Mouse (Mus musculus): ENCODE results near the gene Nr2f2. TPM values are rescaled to one million over a fixed set of nuclear protein-coding genes. Genes with fewer than 3 reads are reported as not detected.

Gene Nr2f2
- polyA plus RNA-seq, 1 experiment from 2014 or later = 120 TPM

DNA sequence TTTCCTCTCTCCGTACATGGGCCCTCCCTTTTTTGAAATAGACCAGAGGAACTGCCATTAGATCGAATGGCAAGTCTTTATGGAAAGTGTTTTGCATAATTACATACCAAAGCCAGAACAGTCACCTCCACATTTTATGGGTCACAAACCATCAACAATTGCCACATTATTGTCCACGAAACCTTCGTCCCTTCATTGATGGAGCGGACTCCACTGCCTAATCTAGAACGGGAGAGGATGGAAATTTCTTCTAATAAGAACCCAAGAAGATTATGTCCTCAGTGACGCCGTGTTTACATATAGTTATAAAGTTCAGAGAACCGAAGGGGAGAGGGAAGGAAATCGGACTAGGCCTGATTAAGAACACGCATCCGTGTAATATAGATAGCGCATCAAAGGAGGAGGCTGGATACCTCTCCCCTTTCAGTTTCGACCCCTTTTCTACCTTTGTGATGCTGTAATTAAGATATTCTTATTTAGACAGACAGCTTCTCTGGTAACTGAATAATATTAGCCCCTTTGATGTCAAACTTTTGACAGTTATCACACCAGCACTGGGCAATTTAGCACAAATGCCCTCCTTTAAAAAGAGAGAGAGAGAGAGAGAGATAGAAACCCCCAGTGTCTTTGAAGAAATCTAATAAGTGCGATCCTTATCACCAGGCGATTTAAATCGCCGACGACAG lies 36.9 kb downstream of the Nr2f2 start:
- Histone ChIP-seq H3K36me3 (ENCODE audit: control insufficient read depth, insufficient read depth, low read length) (no peaks in the 10 kb centered on the region), H3K27ac (ENCODE audit: low read depth, low read length) (peak overlapping the region; percentile 42; the same call in 1 of the 2 replicates), H3K4me3 (ENCODE audit: low read depth, low read length) (peak overlapping the region; percentile 12; the same call in 1 of the 2 replicates), H3K4me1 (replicated peaks; ENCODE audit: control insufficient read depth, insufficient read depth, low read length) (peaks cover 26% of the 10 kb centered on the region), H3K27me3 (ENCODE audit: control insufficient read depth, insufficient read depth, low read length) (peaks cover 63% of the 10 kb centered on the region), H3K4me2 (replicated peaks; ENCODE audit: low read depth, low read length) (peak overlapping the region; percentile 32), H3K9ac (ENCODE audit: low read depth, low read length) (peak overlapping the region; percentile 50), H3K9me3 (ENCODE audit: control insufficient read depth, low read length) (no peaks in the 10 kb centered on the region)
- ATAC-seq (ENCODE audit: low FRiP score) = no peak
- WGBS = 4% methylated on average over 19 of the region's 19 CpGs
- DNase-seq (ENCODE audit: low spot score) = peak; percentile 76

DNA sequence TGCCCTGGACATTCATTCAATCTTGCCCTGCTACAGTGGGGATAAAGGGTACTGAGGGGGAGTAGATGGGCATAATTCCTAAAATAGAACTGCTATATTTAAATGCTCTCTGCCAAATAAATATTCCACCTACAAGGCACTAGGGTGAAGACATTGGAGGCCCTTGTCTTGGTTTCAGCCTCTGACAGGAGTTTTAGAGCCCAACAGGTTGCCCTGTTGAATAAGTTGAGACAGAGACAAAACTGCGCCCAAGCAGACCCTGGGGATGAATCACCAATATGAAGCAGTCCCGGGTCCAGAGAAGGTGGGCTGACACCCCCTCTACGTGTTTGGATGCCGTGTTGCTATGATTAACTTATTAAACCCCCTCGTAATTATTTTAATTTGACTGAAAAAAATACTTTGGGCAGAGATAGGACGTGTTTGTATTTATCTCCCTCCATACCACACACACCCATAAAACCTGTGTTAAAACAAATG lies 37.5 kb downstream of the Nr2f2 start:
- peaks cover 26% of the 10 kb centered on the region for H3K4me1 ChIP-seq (replicated peaks; ENCODE audit: control insufficient read depth, insufficient read depth, low read length)
- DNase-seq (ENCODE audit: low spot score) = peak; percentile 49
- WGBS = 5% methylated on average over 6 of the region's 6 CpGs
- H3K36me3 ChIP-seq (ENCODE audit: control insufficient read depth, insufficient read depth, low read length) = no peaks in the 10 kb centered on the region
- peaks cover 67% of the 10 kb centered on the region for H3K27me3 ChIP-seq (ENCODE audit: control insufficient read depth, insufficient read depth, low read length)
- no peak overlapping the region for H3K9ac ChIP-seq (ENCODE audit: low read depth, low read length)
- H3K4me3 ChIP-seq (ENCODE audit: low read depth, low read length) = no peak overlapping the region
- ATAC-seq (ENCODE audit: low FRiP score) = no peak
- no peaks in the 10 kb centered on the region for H3K9me3 ChIP-seq (ENCODE audit: control insufficient read depth, low read length)
- H3K4me2 ChIP-seq (replicated peaks; ENCODE audit: low read depth, low read length) = 0 out of 2 replicates have a peak overlapping the region, but pooled peaks have one; percentile 0
- H3K27ac ChIP-seq (ENCODE audit: low read depth, low read length) = no peak overlapping the region

DNA sequence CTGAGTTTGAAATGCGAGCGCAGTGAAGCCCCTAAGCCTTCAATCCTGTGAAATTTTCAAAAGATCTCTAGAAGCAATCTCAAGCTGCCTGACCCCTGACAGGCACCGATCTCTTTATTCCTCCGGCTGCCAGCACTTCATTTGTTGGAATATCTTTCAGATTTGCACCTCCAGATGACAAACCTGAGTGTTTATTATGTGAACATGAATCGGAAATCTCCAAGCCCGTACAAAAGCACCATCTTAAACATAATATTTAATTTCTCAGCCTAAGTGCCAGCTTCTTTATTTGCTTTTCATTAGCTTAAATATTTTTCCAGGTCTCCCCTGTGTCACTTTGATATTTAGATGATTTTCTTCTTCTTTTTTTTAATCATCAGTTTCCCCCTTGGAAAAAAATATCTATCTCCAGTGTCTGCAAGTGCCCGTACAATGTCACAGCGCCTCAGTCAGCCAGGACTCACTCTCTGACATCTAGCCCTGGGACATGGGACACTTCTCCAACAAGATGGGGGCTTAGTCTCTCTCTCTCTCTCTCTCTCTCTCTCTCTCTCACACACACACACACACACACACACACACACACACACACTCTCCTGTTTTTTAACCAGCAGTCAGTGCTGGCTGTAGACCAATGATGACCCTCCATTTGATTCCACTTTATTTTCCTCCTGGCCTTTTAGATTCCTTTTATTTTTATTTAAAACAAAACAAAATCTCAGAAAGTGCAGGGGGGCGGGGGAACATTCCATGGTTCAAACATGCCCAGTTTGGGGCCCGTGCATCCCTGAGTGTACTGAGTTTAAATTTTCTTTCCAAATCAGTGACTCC lies 38.1 kb downstream of the Nr2f2 start:
- H3K9ac ChIP-seq (ENCODE audit: low read depth, low read length) = no peak overlapping the region
- WGBS = 4% methylated on average over 10 of the region's 10 CpGs
- H3K4me3 ChIP-seq (ENCODE audit: low read depth, low read length) = no peak overlapping the region
- no peak for ATAC-seq (ENCODE audit: low FRiP score)
- H3K4me2 ChIP-seq (replicated peaks; ENCODE audit: low read depth, low read length) = 0 out of 2 replicates have a peak overlapping the region, but pooled peaks have one; percentile 0
- peaks cover 26% of the 10 kb centered on the region for H3K4me1 ChIP-seq (replicated peaks; ENCODE audit: control insufficient read depth, insufficient read depth, low read length)
- peak; percentile 47 for DNase-seq (ENCODE audit: low spot score)
- H3K27me3 ChIP-seq (ENCODE audit: control insufficient read depth, insufficient read depth, low read length) = peaks cover 68% of the 10 kb centered on the region
- no peak overlapping the region for H3K27ac ChIP-seq (ENCODE audit: low read depth, low read length)
- H3K9me3 ChIP-seq (ENCODE audit: control insufficient read depth, low read length) = no peaks in the 10 kb centered on the region
- no peaks in the 10 kb centered on the region for H3K36me3 ChIP-seq (ENCODE audit: control insufficient read depth, insufficient read depth, low read length)

DNA sequence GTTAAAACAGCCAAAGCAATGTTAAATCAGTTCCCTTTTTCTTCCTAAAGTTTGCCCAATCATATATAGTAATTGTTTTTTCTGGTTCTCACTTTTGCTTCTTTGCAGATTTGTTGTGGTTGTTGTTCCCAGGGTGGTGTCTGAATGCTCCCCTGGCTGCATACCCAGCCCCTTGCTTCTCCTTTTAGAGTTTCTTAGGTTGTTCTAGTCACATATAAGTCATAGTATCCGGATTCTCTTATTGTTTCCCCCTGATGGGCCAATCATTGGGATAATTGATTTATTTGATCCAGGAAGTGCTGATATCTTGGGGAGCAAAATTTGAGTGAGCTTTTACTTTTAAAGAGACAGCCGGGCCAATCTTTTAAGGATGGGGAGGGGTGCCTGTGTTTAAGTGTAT lies 39.3 kb downstream of the Nr2f2 start:
- WGBS = 9% methylated on average over 2 of the region's 2 CpGs
- DNase-seq (ENCODE audit: low spot score) (peak; percentile 37), ATAC-seq (ENCODE audit: low FRiP score) (no peak)
- H3K9ac ChIP-seq (ENCODE audit: low read depth, low read length) = no peak overlapping the region
- no peak overlapping the region for H3K27ac ChIP-seq (ENCODE audit: low read depth, low read length)
- no peaks in the 10 kb centered on the region for H3K36me3 ChIP-seq (ENCODE audit: control insufficient read depth, insufficient read depth, low read length)
- peaks cover 67% of the 10 kb centered on the region for H3K27me3 ChIP-seq (ENCODE audit: control insufficient read depth, insufficient read depth, low read length)
- H3K4me2 ChIP-seq (replicated peaks; ENCODE audit: low read depth, low read length) = no peak overlapping the region
- H3K4me3 ChIP-seq (ENCODE audit: low read depth, low read length) = no peak overlapping the region
- peaks cover 22% of the 10 kb centered on the region for H3K4me1 ChIP-seq (replicated peaks; ENCODE audit: control insufficient read depth, insufficient read depth, low read length)
- H3K9me3 ChIP-seq (ENCODE audit: control insufficient read depth, low read length) = no peaks in the 10 kb centered on the region

DNA sequence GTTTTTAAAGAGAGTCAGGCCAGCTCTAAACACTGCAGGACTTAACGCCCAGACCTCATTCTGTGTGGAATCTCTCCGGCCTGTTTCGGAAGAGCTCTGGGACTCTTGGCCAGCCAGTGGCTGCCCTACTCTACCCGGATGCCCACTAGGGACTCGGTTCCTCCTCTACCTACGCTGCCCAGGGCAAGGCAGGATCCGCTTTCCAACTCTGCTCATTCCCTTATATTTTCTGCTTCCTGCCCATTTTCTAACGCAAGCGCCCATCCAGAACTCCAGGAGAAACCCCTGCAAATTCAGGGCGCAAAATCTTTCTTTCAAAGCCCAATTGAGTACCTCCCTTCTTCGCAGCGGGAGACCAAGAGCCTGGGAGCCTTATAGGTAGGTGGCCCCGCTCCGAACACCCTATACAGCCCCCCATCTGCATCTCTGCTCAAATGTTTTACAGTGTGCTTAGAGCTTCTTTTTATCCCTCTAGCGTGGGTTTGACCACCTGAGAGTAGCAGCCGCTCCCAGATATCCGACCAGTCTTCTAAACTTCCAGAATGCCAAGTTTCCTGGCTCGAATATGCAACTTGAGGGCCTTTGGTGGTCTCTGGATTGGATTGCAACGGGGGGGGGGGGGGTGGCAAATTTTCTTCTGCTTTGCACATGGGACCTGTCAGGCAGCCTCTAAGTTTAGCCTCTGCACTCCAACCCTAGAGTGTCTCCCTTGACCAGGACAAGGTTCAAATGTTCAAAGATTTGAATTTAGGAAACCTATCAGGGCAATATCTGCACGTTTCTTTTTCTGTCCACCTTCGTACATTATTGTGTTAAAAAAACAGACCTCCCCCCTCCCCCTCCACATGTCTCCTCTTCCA lies 40.1 kb downstream of the Nr2f2 start:
- Histone ChIP-seq H3K9ac (ENCODE audit: low read depth, low read length) (peak overlapping the region; percentile 37), H3K4me1 (replicated peaks; ENCODE audit: control insufficient read depth, insufficient read depth, low read length) (peaks cover 20% of the 10 kb centered on the region), H3K4me2 (replicated peaks; ENCODE audit: low read depth, low read length) (peak overlapping the region; percentile 37), H3K27me3 (ENCODE audit: control insufficient read depth, insufficient read depth, low read length) (peaks cover 65% of the 10 kb centered on the region), H3K27ac (ENCODE audit: low read depth, low read length) (no peak overlapping the region; the same call in 1 of the 2 replicates), H3K36me3 (ENCODE audit: control insufficient read depth, insufficient read depth, low read length) (no peaks in the 10 kb centered on the region), H3K4me3 (ENCODE audit: low read depth, low read length) (peak overlapping the region; percentile 21), H3K9me3 (ENCODE audit: control insufficient read depth, low read length) (no peaks in the 10 kb centered on the region)
- ATAC-seq (ENCODE audit: low FRiP score) (no peak), DNase-seq (ENCODE audit: low spot score) (peak; percentile 58)
- under 1% methylated on average over 21 of the region's 21 CpGs for WGBS

DNA sequence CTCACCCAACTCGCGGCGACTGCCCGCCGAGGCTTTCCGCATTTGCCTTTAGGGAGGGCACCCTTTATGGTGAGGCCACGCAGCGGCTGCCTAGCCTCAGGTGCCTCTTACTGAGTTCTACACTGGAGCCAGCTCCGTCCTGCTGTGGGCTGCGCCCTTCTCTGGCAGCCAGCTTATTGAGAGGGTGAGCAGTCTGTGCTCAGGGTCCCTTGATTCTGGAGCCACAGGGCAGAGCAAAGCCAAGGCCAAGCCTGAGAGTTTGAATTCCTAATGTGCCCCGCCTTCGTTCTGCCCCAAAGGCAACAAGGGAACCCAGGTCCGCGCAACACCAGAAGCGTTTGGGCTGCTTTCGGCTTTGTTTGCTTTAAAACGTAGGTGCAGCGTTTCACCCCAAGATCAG lies 41.2 kb downstream of the Nr2f2 start:
- 2% methylated on average over 18 of the region's 18 CpGs for WGBS
- Histone ChIP-seq H3K27me3 (ENCODE audit: control insufficient read depth, insufficient read depth, low read length) (peaks cover 57% of the 10 kb centered on the region), H3K36me3 (ENCODE audit: control insufficient read depth, insufficient read depth, low read length) (no peaks in the 10 kb centered on the region), H3K9ac (ENCODE audit: low read depth, low read length) (peak overlapping the region; percentile 37), H3K4me3 (ENCODE audit: low read depth, low read length) (peak overlapping the region; percentile 21), H3K27ac (ENCODE audit: low read depth, low read length) (0 out of 2 replicates have a peak overlapping the region, but pooled peaks have one; percentile 2), H3K4me1 (replicated peaks; ENCODE audit: control insufficient read depth, insufficient read depth, low read length) (peaks cover 12% of the 10 kb centered on the region; the same call in 1 of the 2 replicates), H3K9me3 (ENCODE audit: control insufficient read depth, low read length) (no peaks in the 10 kb centered on the region), H3K4me2 (replicated peaks; ENCODE audit: low read depth, low read length) (peak overlapping the region; percentile 37)
- ATAC-seq (ENCODE audit: low FRiP score) (peak; percentile 39; the same call in 1 of the 2 replicates), DNase-seq (ENCODE audit: low spot score) (peak; percentile 67)

DNA sequence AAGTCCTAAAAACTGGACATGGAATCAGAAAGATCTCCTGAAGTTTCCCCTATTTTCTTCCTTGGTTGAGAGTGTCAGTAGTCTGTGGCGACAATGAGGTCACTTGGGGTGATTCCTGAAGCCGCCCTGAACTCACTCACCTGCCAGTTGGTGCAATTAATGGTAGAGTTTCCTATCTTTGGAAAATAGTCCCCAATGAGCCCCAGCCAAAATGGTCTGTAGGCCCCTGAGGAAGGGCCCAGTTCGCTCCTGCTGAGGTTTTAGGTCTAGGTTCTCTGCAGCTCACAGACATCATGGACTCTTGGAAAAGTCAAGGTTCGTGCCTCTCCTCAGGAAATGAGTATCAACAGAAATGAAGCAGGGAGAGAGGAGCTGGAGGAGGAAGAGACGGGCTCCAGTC lies 42.0 kb downstream of the Nr2f2 start:
- Histone ChIP-seq H3K4me3 (ENCODE audit: low read depth, low read length) (no peak overlapping the region), H3K4me2 (replicated peaks; ENCODE audit: low read depth, low read length) (no peak overlapping the region), H3K9me3 (ENCODE audit: control insufficient read depth, low read length) (no peaks in the 10 kb centered on the region), H3K9ac (ENCODE audit: low read depth, low read length) (no peak overlapping the region), H3K27ac (ENCODE audit: low read depth, low read length) (no peak overlapping the region), H3K27me3 (ENCODE audit: control insufficient read depth, insufficient read depth, low read length) (peaks cover 52% of the 10 kb centered on the region), H3K36me3 (ENCODE audit: control insufficient read depth, insufficient read depth, low read length) (no peaks in the 10 kb centered on the region), H3K4me1 (replicated peaks; ENCODE audit: control insufficient read depth, insufficient read depth, low read length) (peaks cover 9% of the 10 kb centered on the region; the same call in 1 of the 2 replicates)
- ATAC-seq (ENCODE audit: low FRiP score) (no peak), DNase-seq (ENCODE audit: low spot score) (peak; percentile 37)
- 4% methylated on average over 5 of the region's 5 CpGs for WGBS

DNA sequence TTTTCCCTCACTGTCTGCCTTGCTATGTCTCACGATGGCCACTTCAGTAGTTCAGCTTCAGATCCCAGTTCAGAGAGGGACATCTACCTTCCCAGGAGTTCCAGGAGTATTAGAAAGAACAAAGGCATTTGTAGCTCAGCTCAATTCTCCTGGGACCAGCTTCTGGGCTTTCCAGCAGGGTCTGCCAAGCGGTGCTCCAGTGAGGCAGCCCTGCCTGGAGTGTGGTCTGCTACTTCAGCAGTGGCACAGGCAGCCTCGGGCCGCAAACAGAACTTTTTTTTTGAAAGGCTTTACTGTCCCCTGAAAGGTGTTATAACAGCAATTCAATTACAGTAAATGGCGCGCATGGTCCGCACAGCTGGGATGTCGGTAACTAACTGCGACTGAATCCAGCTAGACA lies 42.5 kb downstream of the Nr2f2 start:
- WGBS = 11% methylated on average over 9 of the region's 9 CpGs
- no peaks in the 10 kb centered on the region for H3K36me3 ChIP-seq (ENCODE audit: control insufficient read depth, insufficient read depth, low read length)
- DNase-seq (ENCODE audit: low spot score) = peak; percentile 48

More for the DNA sequence above, 42.5 kb downstream of the Nr2f2 start:
- H3K9me3 ChIP-seq (ENCODE audit: control insufficient read depth, low read length) = no peaks in the 10 kb centered on the region
- peaks cover 8% of the 10 kb centered on the region; the same call in 1 of the 2 replicates for H3K4me1 ChIP-seq (replicated peaks; ENCODE audit: control insufficient read depth, insufficient read depth, low read length)
- no peak overlapping the region for H3K27ac ChIP-seq (ENCODE audit: low read depth, low read length)
- no peak overlapping the region for H3K9ac ChIP-seq (ENCODE audit: low read depth, low read length)
- peaks cover 49% of the 10 kb centered on the region for H3K27me3 ChIP-seq (ENCODE audit: control insufficient read depth, insufficient read depth, low read length)
- no peak overlapping the region for H3K4me3 ChIP-seq (ENCODE audit: low read depth, low read length)
- no peak for ATAC-seq (ENCODE audit: low FRiP score)
- no peak overlapping the region for H3K4me2 ChIP-seq (replicated peaks; ENCODE audit: low read depth, low read length)

Data from hindbrain, embryonic 11.5 days (tissue).